Mouse (Mus musculus) heart, embryonic 16.5 days (tissue): ENCODE results near the gene Flt3l. TPM values are rescaled to one million over a fixed set of nuclear protein-coding genes. Genes with fewer than 3 reads are reported as not detected.

ENCODE experiments used
- ATAC-seq: fragments of 200-750 bp; cut with Nextera tagmentation; replicated peaks from 2 replicates; pipeline ENCODE4 v1.8.0; 2017; ENCODE audit warnings: moderate number of reproducible peaks; ENCODE audit not compliant: insufficient read depth, low FRiP score; ENCODE audit errors: extremely low read depth
- H3K27ac ChIP-seq: fragments of 300-500 bp; sonication (generic); 2 replicates; pipeline ENCODE4 v1.5.1; 2014; ENCODE audit warnings: mild to moderate bottlenecking, low read length, control low read depth, moderate library complexity
- H3K27me3 ChIP-seq: fragments of 300-500 bp; sonication (generic); 2 replicates; pipeline ENCODE4 v1.6.1; 2014; ENCODE audit warnings: low read length, mixed read lengths; ENCODE audit not compliant: control insufficient read depth, insufficient read depth
- H3K36me3 ChIP-seq: fragments of 300-500 bp; sonication (generic); 2 replicates; pipeline ENCODE4 v1.6.1; 2014; ENCODE audit not compliant: control insufficient read depth, insufficient read depth
- H3K4me1 ChIP-seq: fragments of 300-500 bp; sonication (generic); 2 replicates; pipeline ENCODE4 v1.6.1; 2014; ENCODE audit warnings: low read length, mixed read lengths; ENCODE audit not compliant: control insufficient read depth, insufficient read depth
- H3K4me2 ChIP-seq: fragments of 300-500 bp; sonication (generic); 2 replicates; pipeline ENCODE4 v1.6.1; 2014; ENCODE audit warnings: low read depth, mild to moderate bottlenecking, control low read depth, low read length
- H3K4me3 ChIP-seq: fragments of 300-500 bp; sonication (generic); 2 replicates; pipeline ENCODE4 v1.5.1; 2014; ENCODE audit warnings: mild to moderate bottlenecking, control low read depth, low read length
- H3K9ac ChIP-seq: fragments of 300-500 bp; sonication (generic); 2 replicates; pipeline ENCODE4 v1.6.1; 2014; ENCODE audit warnings: low read length, control low read depth
- H3K9me3 ChIP-seq: fragments of 300-500 bp; sonication (generic); replicated peaks from 2 replicates; pipeline ENCODE4 v1.6.1; 2016; ENCODE audit warnings: low read length; ENCODE audit not compliant: control insufficient read depth
- WGBS: fragments of 180-500 bp; shearing (Covaris S2); extraction: QIAGEN DNeasy Blood & Tissue Kit; methylation state at CpG from one replicate; pipeline ENCODE4 v1.1.7; 2014; 5-methylcytosine and 5-hydroxymethylcytosine counted together
- polyA plus RNA-seq: library from polyadenylated mRNA; unstranded; fragments of >200 nt; fragmentation: Nextera tagmentation; extraction: Ambion mirVana; gene quantifications from 2 replicates; pipeline ENCODE4 v1.2.1, GENCODE M21; 2015

Gene Flt3l
- polyA plus RNA-seq: 2.3 and 2.8 TPM in 2 replicates

GRCm38 (mm10) chr7:45135993-45136567 is at the start of gene Flt3l, which contains the start of gene Gm45713:
Gene Flt3l, minus strand, starts transcription at chr7:45136432.
Gene Gm45713, minus strand, starts transcription at chr7:45136231.
- ATAC-seq: peak; percentile 85
- peak within 1 kb of the TSS; percentile 79 for H3K4me2 ChIP-seq
- H3K4me1 ChIP-seq: peaks cover 14% of the 10 kb centered on the region; the same call in 1 of the 2 replicates
- no peaks in the 10 kb centered on the region for H3K27me3 ChIP-seq
- H3K9ac ChIP-seq: peak within 1 kb of the TSS; percentile 78
- under 1% methylated on average over 29 of the region's 29 CpGs for whole genome bisulfite sequencing
- H3K9me3 ChIP-seq: no peaks in the 10 kb centered on the region
- H3K36me3 ChIP-seq: no peaks in the 10 kb centered on the region
- peak within 1 kb of the TSS; percentile 62 for H3K27ac ChIP-seq
- peak within 1 kb of the TSS; percentile 66 for H3K4me3 ChIP-seq

GRCm38 (mm10) chr7:45185921-45186320 is 49.7 kb upstream of the Flt3l start:
- Histone ChIP-seq H3K4me2 (no peak overlapping the region), H3K4me3 (no peak overlapping the region), H3K4me1 (peaks cover 8% of the 10 kb centered on the region; the same call in 1 of the 2 replicates), H3K27ac (no peak overlapping the region), H3K36me3 (no peaks in the 10 kb centered on the region), H3K9ac (no peak overlapping the region), H3K9me3 (no peaks in the 10 kb centered on the region), H3K27me3 (peaks cover 66% of the 10 kb centered on the region)
- ATAC-seq: no peak
- WGBS: 70% methylated on average over 7 of the region's 7 CpGs

- H3K27me3 ChIP-seq: peaks cover 83% of the 10 kb centered on the region
- 69% methylated on average over 7 of the region's 7 CpGs for WGBS
- no peaks in the 10 kb centered on the region for H3K9me3 ChIP-seq
- no peak for ATAC-seq
- H3K27ac ChIP-seq: no peak overlapping the region
- no peak overlapping the region for H3K4me2 ChIP-seq
- peaks cover 8% of the 10 kb centered on the region; the same call in 1 of the 2 replicates for H3K4me1 ChIP-seq
- no peak overlapping the region for H3K9ac ChIP-seq
- no peak overlapping the region for H3K4me3 ChIP-seq
- no peaks in the 10 kb centered on the region for H3K36me3 ChIP-seq
Observed at GRCm38 (mm10) chr7:45183672-45184071, 47.4 kb upstream of the Flt3l start.

GRCm38 (mm10) chr7:45182606-45183005 is 46.4 kb upstream of the Flt3l start:
- Histone ChIP-seq H3K4me2 (peak overlapping the region; percentile 68), H3K9me3 (no peaks in the 10 kb centered on the region), H3K4me1 (peaks cover 8% of the 10 kb centered on the region; the same call in 1 of the 2 replicates), H3K36me3 (no peaks in the 10 kb centered on the region), H3K27me3 (peaks cover 91% of the 10 kb centered on the region), H3K9ac (peak overlapping the region; percentile 56; the same call in 1 of the 2 replicates), H3K27ac (no peak overlapping the region), H3K4me3 (peak overlapping the region; percentile 44)
- 12% methylated on average over 11 of the region's 11 CpGs for WGBS
- no peak for ATAC-seq

GRCm38 (mm10) chr7:45182199-45182601 is 46.0 kb upstream of the Flt3l start:
- Histone ChIP-seq H3K9ac (peak overlapping the region; percentile 56; the same call in 1 of the 2 replicates), H3K27ac (no peak overlapping the region), H3K36me3 (no peaks in the 10 kb centered on the region), H3K4me3 (peak overlapping the region; percentile 44), H3K4me2 (peak overlapping the region; percentile 68), H3K27me3 (peaks cover 95% of the 10 kb centered on the region), H3K9me3 (no peaks in the 10 kb centered on the region), H3K4me1 (peaks cover 8% of the 10 kb centered on the region; the same call in 1 of the 2 replicates)
- under 1% methylated on average over 34 of the region's 34 CpGs for WGBS
- peak; percentile 89 for ATAC-seq

- no peak for ATAC-seq
- Histone ChIP-seq H3K9me3 (no peaks in the 10 kb centered on the region), H3K27me3 (peaks cover 94% of the 10 kb centered on the region), H3K9ac (no peak overlapping the region; the same call in 1 of the 2 replicates), H3K4me3 (peak overlapping the region; percentile 44), H3K4me2 (peak overlapping the region; percentile 68), H3K4me1 (peaks cover 8% of the 10 kb centered on the region; the same call in 1 of the 2 replicates), H3K36me3 (no peaks in the 10 kb centered on the region), H3K27ac (no peak overlapping the region)
- WGBS: 6% methylated on average over 34 of the region's 35 CpGs
Observed at GRCm38 (mm10) chr7:45181540-45181939, 45.3 kb upstream of the Flt3l start.

GRCm38 (mm10) chr7:45180896-45181477 is 44.8 kb upstream of the Flt3l start, which contains the start of gene Pth2:
Gene Pth2, plus strand, starts transcription at chr7:45180995.
- Histone ChIP-seq H3K36me3 (no peaks in the 10 kb centered on the region), H3K27me3 (peaks cover 95% of the 10 kb centered on the region), H3K9me3 (no peaks in the 10 kb centered on the region), H3K4me3 (peak within 1 kb of the TSS; percentile 44), H3K4me1 (peaks cover 12% of the 10 kb centered on the region), H3K9ac (no peak within 1 kb of the TSS; the same call in 1 of the 2 replicates), H3K27ac (no peak within 1 kb of the TSS), H3K4me2 (peak within 1 kb of the TSS; percentile 68)
- WGBS: 20% methylated on average over 20 of the region's 20 CpGs
- no peak for ATAC-seq

- H3K36me3 ChIP-seq: no peaks in the 10 kb centered on the region
- H3K4me3 ChIP-seq: no peak within 1 kb of the TSS
- WGBS: 32% methylated on average over 7 of the region's 7 CpGs
- no peak within 1 kb of the TSS for H3K27ac ChIP-seq
- no peak for ATAC-seq
- peaks cover 14% of the 10 kb centered on the region for H3K4me1 ChIP-seq
- H3K9me3 ChIP-seq: no peaks in the 10 kb centered on the region
- no peak within 1 kb of the TSS for H3K9ac ChIP-seq
- H3K27me3 ChIP-seq: peaks cover 97% of the 10 kb centered on the region
- H3K4me2 ChIP-seq: no peak within 1 kb of the TSS
Observed at GRCm38 (mm10) chr7:45179469-45179868, 43.2 kb upstream of the Flt3l start, which contains the start of gene Gfy. Gene Gfy, minus strand, starts transcription at chr7:45179569.

- H3K27ac ChIP-seq: no peak overlapping the region
- H3K9me3 ChIP-seq: no peaks in the 10 kb centered on the region
- peaks cover 14% of the 10 kb centered on the region for H3K4me1 ChIP-seq
- H3K4me3 ChIP-seq: no peak overlapping the region
- WGBS: 29% methylated on average over 7 of the region's 7 CpGs
- no peak overlapping the region for H3K4me2 ChIP-seq
- H3K36me3 ChIP-seq: no peaks in the 10 kb centered on the region
- H3K27me3 ChIP-seq: peaks cover 92% of the 10 kb centered on the region
- no peak for ATAC-seq
- H3K9ac ChIP-seq: no peak overlapping the region
Observed at GRCm38 (mm10) chr7:45178550-45178949, 42.3 kb upstream of the Flt3l start.
